Mouse (Mus musculus) macrophage (primary cell): ENCODE measurements around the gene Clpb. TPM values are rescaled to one million over a fixed set of nuclear protein-coding genes. Genes with fewer than 3 reads are reported as not detected.

Source experiments
- H3K27ac ChIP-seq: fragments of 350-480 bp; formaldehyde crosslinking; 2 replicates; pipeline ENCODE4 v1.9.0; 2021
- H3K36me3 ChIP-seq: fragments of 350-480 bp; formaldehyde crosslinking; 2 replicates; pipeline ENCODE4 v1.9.0; 2021; ENCODE audit errors: inconsistent target
- H3K4me3 ChIP-seq: fragments of 350-480 bp; formaldehyde crosslinking; 2 replicates; pipeline ENCODE4 v1.9.0; 2021; ENCODE audit errors: inconsistent target
- H3K79me2 ChIP-seq: fragments of 350-480 bp; formaldehyde crosslinking; 2 replicates; pipeline ENCODE4 v1.9.0; 2021; ENCODE audit errors: inconsistent target
- WGBS: methylation state at CpG from one replicate; pipeline ENCODE4 v1.1.7; 2026; ENCODE audit warnings: inconsistent platforms; ENCODE audit not compliant: missing documents; 5-methylcytosine and 5-hydroxymethylcytosine counted together
- polyA plus RNA-seq: library from polyadenylated mRNA; stranded (reverse); fragments of 250-400 nt; gene quantifications from 3 replicates; pipeline ENCODE4 v1.2.4, GENCODE M21; 2018; ENCODE audit warnings: inconsistent platforms

The Clpb gene
- polyA plus RNA-seq, 1 experiment from 2014 or later: 11.3 TPM

DNA sequence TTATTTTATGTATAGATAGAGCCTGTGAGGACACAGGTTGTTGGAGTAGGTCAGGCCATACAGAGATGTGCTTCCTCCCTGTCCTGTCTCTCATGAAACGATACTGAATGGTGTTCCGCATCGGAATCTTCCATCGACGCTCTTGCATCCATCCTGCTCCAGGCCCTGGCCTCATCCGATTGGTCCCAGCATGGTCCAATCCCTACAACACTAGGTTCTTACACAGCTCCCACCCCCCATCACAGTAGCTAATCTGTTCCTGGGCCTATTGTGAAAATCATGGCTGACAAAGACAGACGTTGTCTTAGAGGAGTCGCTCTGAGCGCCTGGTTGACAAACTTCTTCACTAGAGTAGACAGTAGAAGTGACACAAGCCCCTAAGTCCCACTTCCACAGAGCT lies 13.7 kb upstream of the Clpb start:
- Histone ChIP-seq H3K79me2 (no peaks in the 10 kb centered on the region), H3K36me3 (no peaks in the 10 kb centered on the region), H3K4me3 (no peak overlapping the region), H3K27ac (no peak overlapping the region)
- 96% methylated on average over 9 of the region's 9 CpGs for WGBS

DNA sequence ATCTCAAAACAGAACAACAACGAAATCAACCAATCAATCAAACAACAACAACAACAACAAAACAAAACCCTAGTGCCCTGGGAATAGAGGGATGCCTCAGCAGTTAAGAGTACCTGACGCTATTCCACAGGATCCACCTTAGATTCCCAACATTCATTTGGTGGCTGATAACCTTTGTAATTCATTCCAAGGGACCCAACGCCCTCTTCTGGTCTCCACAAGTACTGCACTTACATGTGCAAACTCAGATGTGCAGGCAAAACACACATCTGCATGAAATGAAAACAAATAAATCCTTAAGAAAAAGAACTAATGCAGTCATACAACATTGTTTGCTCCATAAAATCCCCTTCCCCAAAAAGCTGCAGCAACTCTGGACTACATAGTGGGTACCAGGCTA lies 12.9 kb upstream of the Clpb start:
- WGBS: 58% methylated on average over 3 of the region's 3 CpGs

DNA sequence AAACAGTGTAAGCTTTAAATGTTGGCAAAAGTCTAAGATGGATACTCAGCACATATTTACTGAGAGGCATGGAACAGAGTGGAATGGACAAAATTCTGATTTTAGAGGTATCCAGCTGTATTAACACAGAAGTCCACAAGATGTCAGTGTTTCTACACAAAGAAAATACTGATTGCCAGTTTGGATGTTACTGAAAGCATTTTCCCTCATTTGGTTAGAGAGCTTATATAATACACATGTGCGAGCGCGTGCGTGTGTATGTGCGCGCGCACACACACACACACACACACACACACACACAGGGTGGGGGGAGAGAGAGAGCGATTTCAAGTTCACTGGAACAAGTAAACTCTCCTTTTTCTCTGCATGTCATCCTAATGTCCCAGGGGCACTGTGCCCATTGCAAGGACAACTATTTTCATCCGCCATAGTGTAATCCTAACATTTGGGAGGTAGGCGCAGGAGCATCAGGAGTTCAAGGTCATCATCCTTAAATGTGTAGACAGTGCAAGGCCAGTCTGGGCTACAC lies 9.7 kb upstream of the Clpb start:
- no peaks in the 10 kb centered on the region for H3K79me2 ChIP-seq

More for the DNA sequence above, 12.9 kb upstream of the Clpb start:
- H3K79me2 ChIP-seq: no peaks in the 10 kb centered on the region
- H3K36me3 ChIP-seq: no peaks in the 10 kb centered on the region
- no peak overlapping the region for H3K27ac ChIP-seq
- H3K4me3 ChIP-seq: no peak overlapping the region

DNA sequence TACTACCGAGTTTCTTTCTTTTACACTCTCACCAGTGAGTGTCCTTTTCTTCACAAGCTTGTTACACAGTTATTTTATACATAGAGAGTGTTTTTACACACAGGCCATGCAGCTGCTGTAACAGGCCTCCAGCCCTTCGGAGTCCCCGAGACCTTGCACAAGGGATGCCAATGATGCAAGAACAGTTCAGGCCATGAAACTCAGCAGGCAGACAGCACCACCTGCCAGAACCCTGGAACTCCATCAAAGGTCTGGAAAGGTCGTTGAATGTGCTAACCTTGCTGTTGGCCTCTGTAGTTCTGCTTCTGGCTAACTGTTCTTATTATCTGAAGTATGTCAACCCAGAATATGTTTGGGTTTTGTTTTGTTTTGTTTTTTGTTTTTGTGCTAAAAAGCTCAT lies 8.5 kb upstream of the Clpb start:
- WGBS: 66% methylated on average over 4 of the region's 4 CpGs
- Histone ChIP-seq H3K4me3 (no peak overlapping the region), H3K79me2 (no peaks in the 10 kb centered on the region), H3K27ac (no peak overlapping the region), H3K36me3 (no peaks in the 10 kb centered on the region)

More for the DNA sequence above, 9.7 kb upstream of the Clpb start:
- no peak overlapping the region for H3K4me3 ChIP-seq
- WGBS: 23% methylated on average over 9 of the region's 10 CpGs
- no peaks in the 10 kb centered on the region for H3K36me3 ChIP-seq
- H3K27ac ChIP-seq: no peak overlapping the region

DNA sequence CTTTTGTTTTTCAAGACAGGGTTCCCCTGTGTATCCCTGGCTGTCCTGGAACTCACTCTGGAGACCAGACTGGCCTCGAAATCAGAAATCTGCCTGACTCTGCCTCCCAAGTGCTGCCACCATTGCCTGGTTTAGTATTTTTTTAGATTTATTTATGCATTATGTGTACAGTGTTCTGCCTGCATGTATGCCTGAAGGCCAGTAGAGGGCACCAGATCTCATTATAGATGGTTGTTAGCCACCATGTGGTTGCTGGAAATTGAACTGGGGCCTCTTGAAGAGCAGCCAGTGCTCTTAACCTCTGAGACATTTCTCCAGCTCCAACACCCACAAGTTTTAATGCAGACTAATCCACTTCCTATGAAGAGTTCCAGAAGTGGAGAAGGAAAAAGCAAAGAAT lies 1.4 kb upstream of the Clpb start:
- Histone ChIP-seq H3K4me3 (no peak overlapping the region), H3K36me3 (no peaks in the 10 kb centered on the region), H3K27ac (no peak overlapping the region), H3K79me2 (no peaks in the 10 kb centered on the region)
- WGBS: 100% methylated on average over 1 of the region's 1 CpGs

DNA sequence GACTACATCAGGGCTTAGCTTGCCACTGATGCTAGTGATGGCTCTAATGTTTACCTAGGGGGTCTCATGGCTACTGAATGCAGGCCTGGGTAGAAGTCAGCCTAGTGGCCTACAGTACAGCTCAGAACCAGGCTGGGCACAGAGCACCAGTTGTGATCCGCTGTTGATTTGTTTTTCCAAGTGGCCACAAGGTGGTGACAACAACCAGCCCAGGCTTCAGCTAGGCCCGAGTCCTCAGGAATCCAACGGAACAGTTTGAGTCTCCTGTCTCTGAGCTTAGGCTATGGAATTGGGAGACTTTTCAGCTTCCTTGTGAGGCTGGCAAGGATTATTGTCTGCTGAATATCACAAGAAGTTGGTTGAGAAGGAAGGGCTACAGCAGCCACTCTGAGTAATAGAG lies 3.1 kb downstream of the Clpb start:
- WGBS: 56% methylated on average over 3 of the region's 3 CpGs
- no peaks in the 10 kb centered on the region for H3K79me2 ChIP-seq
- H3K4me3 ChIP-seq: no peak overlapping the region

DNA sequence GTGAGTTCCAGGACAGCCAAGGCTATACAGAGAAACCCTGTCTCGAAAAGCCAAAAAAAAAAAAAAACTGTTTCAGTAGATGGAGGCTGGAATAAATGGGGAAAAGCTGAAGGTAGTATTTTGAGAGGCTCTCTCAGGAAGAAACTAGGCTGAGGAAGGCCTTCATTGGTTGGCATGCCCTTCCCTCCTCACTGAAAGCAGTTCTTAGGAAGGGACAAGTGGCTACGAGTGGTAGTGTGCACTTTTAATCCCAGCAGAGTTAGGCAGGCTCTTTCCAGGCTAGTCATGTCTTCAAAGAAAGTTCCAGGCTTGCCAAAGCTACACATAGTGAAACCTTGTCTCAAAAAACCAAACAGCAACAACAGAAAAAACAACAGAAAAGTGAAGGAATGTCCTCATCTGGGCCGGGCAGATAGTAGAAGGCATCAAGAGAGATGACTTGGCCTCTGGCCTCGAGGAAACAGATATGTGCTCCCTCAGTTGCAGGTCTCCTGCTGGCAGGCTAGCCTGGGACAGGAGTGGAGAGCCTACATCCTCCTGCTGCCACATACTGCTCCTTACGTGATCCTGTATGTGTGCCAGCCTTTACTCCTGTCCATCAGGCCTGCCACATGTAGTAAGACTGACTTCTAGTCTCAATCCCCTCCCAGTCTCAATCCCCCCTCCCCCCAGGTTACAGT lies 8.3 kb downstream of the Clpb start:
- H3K27ac ChIP-seq: no peak overlapping the region
- no peaks in the 10 kb centered on the region for H3K79me2 ChIP-seq
- H3K4me3 ChIP-seq: no peak overlapping the region
- no peaks in the 10 kb centered on the region for H3K36me3 ChIP-seq
- WGBS: 95% methylated on average over 5 of the region's 5 CpGs

More for the DNA sequence above, 3.1 kb downstream of the Clpb start:
- Histone ChIP-seq H3K27ac (no peak overlapping the region), H3K36me3 (no peaks in the 10 kb centered on the region)

DNA sequence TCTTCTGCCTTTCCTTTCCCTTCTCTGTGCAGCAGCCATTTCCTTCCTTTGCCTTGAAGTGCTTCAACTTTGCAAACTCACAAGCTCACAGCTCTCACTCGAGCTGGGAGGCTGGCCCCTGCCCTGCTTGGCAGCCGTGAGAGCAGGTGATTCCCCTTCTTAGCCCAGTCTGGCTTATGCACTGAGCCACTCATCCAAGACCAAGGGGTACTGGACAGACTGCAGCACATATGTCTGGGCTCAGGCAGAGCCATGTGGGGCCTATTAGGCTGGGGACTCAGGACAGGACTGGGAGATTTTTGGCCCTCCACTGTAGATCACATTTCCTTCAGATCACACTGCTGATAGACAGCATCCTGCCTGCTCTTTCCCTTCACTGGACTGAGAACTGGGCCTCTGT lies 10.1 kb downstream of the Clpb start:
- H3K27ac ChIP-seq: no peak overlapping the region

DNA sequence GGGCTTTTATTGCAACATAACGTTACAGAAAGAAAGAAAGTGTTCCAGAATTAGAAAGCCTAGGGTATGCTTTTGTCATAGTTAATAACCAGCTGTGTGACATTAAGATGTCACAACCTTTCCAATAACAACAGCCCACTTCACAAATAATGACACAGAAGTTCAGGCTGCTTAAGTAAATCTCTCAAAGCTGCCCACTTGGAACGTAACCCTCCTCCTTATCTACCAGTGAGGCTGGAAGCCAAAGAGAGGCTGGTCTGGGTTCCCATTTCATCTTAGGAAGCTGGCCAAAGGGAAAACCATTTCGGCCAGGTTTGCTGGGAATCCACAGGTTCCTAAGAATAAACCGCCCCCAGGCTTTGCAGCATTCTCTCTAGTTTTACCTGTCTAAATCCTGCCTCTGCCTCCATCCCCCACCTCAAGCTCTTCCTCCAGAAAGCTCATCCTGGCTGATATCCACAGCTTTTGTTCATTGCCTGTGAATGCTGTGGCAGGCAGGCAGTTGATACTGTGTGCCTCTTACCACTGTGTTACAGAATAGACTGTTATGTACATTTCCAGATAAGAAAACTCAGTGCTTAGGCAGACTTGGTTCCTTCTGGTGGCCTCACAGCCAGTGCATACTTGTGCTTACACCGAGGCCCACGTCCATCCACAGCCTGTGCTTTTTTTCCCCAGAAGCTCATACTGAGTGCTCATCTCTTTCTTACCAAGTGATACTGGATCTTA lies 12.8 kb downstream of the Clpb start:
- Histone ChIP-seq H3K27ac (no peak overlapping the region), H3K4me3 (no peak overlapping the region), H3K79me2 (no peaks in the 10 kb centered on the region), H3K36me3 (no peaks in the 10 kb centered on the region)
- WGBS: 93% methylated on average over 6 of the region's 6 CpGs

More for the DNA sequence above, 10.1 kb downstream of the Clpb start:
- 18% methylated on average over 2 of the region's 2 CpGs for WGBS
- Histone ChIP-seq H3K79me2 (no peaks in the 10 kb centered on the region), H3K4me3 (no peak overlapping the region), H3K36me3 (no peaks in the 10 kb centered on the region)

DNA sequence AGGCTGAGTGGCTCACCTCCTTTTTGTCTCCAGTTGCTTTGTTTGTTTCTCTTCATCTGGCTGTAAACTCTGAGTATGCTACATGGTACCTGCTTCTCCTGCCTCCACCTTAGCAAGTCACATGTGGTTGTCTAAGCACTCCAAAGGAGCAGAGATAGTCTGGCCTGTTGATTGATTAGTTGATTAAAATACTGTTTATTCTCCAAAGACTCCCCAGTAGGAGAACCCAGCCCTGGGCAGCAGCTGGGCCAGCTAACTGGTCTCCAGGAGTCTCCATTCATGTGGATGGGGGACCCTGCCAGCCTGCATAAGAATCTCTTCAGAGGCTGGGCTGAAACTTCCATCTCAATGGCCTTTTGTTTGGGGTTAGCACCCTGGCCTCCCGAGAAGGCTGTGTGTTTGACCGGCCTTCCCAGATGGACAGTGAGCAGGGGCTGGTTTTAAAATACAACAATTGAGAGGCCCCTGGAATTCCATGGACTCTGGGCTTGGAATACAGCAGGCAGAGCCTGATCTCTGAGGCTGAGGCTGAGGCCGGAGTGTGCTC lies 13.4 kb downstream of the Clpb start:
- Histone ChIP-seq H3K4me3 (no peak overlapping the region), H3K27ac (no peak overlapping the region), H3K36me3 (no peaks in the 10 kb centered on the region), H3K79me2 (no peaks in the 10 kb centered on the region)
- 90% methylated on average over 3 of the region's 3 CpGs for WGBS

DNA sequence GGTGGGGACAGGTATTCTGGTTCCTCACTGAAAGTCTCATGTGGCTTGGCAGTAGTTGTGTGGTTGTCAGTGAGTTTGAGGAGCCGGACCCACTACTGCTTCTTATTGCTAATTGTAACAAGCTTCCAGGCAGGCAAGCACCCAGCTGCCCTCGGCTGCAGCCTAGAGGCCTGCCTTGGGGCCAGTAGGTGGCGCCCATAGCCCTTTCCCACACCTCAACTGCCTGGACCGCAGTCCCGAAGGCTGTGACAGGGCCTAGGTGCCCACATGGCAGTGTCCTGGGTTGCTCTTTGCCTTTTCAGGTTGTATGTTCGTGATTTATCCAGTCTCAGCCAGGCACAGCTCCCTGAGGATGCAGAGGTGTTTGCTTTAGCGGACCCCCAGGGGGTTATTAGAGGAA lies 16.2 kb downstream of the Clpb start:
- no peak overlapping the region for H3K4me3 ChIP-seq
- 34% methylated on average over 7 of the region's 7 CpGs for WGBS
- no peaks in the 10 kb centered on the region for H3K79me2 ChIP-seq
- no peak overlapping the region for H3K27ac ChIP-seq
- H3K36me3 ChIP-seq: no peaks in the 10 kb centered on the region

DNA sequence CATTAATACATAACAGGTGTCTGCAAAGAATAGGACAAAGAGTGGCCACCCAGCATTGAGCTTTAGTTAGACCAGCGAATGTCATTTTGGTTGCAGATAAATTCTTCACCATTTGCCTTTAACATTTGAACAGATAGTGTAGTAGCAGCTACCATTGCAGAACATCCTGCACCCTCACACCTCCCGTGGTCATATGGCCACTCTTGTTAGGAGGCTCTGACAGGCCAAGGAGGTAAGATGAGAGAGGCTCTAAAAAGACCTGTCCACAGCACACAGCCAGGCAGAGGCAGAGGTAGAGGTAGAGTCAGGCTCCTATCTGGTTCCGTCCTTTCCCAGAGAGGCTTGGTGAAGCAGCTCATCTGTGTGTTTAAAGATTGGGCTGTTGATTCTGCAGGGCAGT lies 17.5 kb downstream of the Clpb start:
- 98% methylated on average over 3 of the region's 3 CpGs for WGBS
- no peaks in the 10 kb centered on the region for H3K79me2 ChIP-seq
- H3K4me3 ChIP-seq: no peak overlapping the region
- no peak overlapping the region for H3K27ac ChIP-seq
- H3K36me3 ChIP-seq: no peaks in the 10 kb centered on the region

DNA sequence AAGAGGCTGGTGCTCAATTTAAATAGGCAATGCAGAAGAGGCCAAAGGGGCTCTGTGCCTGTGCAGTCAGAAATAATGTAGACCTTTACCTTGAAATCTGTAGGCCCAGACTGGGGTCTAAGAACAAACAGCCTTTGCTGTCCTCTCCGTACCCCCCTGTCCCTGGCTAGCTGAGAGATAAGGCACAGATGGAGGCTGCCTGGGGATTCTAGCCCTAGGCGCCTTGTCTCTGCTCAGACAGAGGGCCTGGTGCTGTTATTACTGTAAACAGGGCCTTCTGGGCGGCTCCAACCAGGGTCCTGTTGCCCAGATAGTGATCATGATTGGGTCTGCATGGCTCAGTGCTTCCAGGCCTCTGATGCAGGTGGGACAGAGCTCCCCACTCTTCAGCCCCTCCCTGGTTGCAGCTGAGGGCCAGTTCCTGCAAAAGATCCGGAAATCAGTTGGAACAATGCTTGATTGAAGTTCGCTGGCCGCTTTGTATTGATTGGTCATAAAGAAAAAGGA lies 18.2 kb downstream of the Clpb start:
- no peaks in the 10 kb centered on the region for H3K36me3 ChIP-seq
- WGBS: 99% methylated on average over 6 of the region's 6 CpGs

DNA sequence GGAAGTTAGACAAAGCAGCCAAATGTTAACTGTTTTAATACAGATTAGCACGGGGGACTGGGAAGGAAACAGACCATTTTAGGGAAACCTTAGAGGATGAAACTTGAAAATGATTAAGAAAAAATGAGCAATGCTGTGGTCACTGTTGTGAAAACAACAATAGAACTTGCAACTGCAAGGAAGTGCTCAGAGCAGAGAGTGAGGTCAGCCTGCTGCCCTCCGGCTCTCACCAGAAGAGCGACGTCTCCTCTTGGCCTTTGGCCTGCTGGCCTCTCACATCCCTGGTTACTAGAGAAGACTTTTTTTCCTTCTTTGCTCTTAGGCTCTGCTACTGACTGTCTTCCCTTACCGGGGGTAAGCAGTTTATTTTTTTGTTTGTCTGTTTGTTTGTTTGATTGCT lies 19.5 kb downstream of the Clpb start:
- H3K27ac ChIP-seq: no peak overlapping the region
- H3K4me3 ChIP-seq: no peak overlapping the region
- H3K79me2 ChIP-seq: no peaks in the 10 kb centered on the region
- WGBS: 63% methylated on average over 5 of the region's 5 CpGs
- H3K36me3 ChIP-seq: no peaks in the 10 kb centered on the region

More for the DNA sequence above, 18.2 kb downstream of the Clpb start:
- H3K4me3 ChIP-seq: no peak overlapping the region
- H3K27ac ChIP-seq: no peak overlapping the region
- no peaks in the 10 kb centered on the region for H3K79me2 ChIP-seq
